Mouse (Mus musculus) c-Kit-positive CD71-negative TER-119-negative erythroid progenitor cells, embryonic 14.5 days (primary cell): ENCODE measurements around the gene Slc38a1.

Source experiments
- DNase-seq: peaks from one replicate; pipeline ENCODE4 v3.0.0-alpha.2; 2013; ENCODE audit warnings: low read depth

Gene Slc38a1

GRCm38 (mm10) chr15:96608671-96609070 lies 34.0 kb downstream of the Slc38a1 start:
- DNase-seq: no peak

- DNase-seq: no peak
These were observed 35.3 kb downstream of the Slc38a1 start for GRCm38 (mm10) chr15:96607422-96607821.

- no peak for DNase-seq
These were observed 38.4 kb downstream of the Slc38a1 start for GRCm38 (mm10) chr15:96604282-96604681.

- no peak for DNase-seq
These were observed 40.7 kb downstream of the Slc38a1 start for GRCm38 (mm10) chr15:96602043-96602442.

- DNase-seq: no peak
These were observed 42.6 kb downstream of the Slc38a1 start for GRCm38 (mm10) chr15:96599852-96600781.

- peak; percentile 54 for DNase-seq
These were observed 43.7 kb downstream of the Slc38a1 start for GRCm38 (mm10) chr15:96598888-96599578.

GRCm38 (mm10) chr15:96597116-96597515 lies 45.6 kb downstream of the Slc38a1 start:
- no peak for DNase-seq

- DNase-seq: no peak
These were observed 48.4 kb downstream of the Slc38a1 start for GRCm38 (mm10) chr15:96594316-96594715.

- DNase-seq: no peak
These were observed 48.8 kb downstream of the Slc38a1 start for GRCm38 (mm10) chr15:96593866-96594265.

GRCm38 (mm10) chr15:96593457-96593856 lies 49.3 kb downstream of the Slc38a1 start:
- no peak for DNase-seq

GRCm38 (mm10) chr15:96592976-96593375 lies 49.7 kb downstream of the Slc38a1 start:
- DNase-seq: no peak

GRCm38 (mm10) chr15:96591876-96592417 lies 50.8 kb downstream of the Slc38a1 start:
- DNase-seq: no peak

GRCm38 (mm10) chr15:96588996-96589657 lies 53.6 kb downstream of the Slc38a1 start:
- DNase-seq: no peak

- DNase-seq: no peak
These were observed 54.7 kb downstream of the Slc38a1 start for GRCm38 (mm10) chr15:96587998-96588397.

- DNase-seq: no peak
These were observed 59.2 kb downstream of the Slc38a1 start for GRCm38 (mm10) chr15:96583371-96584008.

- no peak for DNase-seq
These were observed 65.7 kb downstream of the Slc38a1 start for GRCm38 (mm10) chr15:96576998-96577397.

- DNase-seq: no peak
These were observed 73.7 kb downstream of the Slc38a1 start for GRCm38 (mm10) chr15:96568983-96569363.

GRCm38 (mm10) chr15:96568271-96568982 lies 74.3 kb downstream of the Slc38a1 start:
- DNase-seq: no peak

- peak; percentile 31 for DNase-seq
These were observed 75.9 kb downstream of the Slc38a1 start for GRCm38 (mm10) chr15:96566850-96567271.

GRCm38 (mm10) chr15:96563852-96564251 lies 78.9 kb downstream of the Slc38a1 start:
- no peak for DNase-seq

- no peak for DNase-seq
These were observed 80.2 kb downstream of the Slc38a1 start for GRCm38 (mm10) chr15:96562521-96562920.
